Mouse (Mus musculus): ENCODE data around the gene Tsc22d1.

Tsc22d1 gene

DNA sequence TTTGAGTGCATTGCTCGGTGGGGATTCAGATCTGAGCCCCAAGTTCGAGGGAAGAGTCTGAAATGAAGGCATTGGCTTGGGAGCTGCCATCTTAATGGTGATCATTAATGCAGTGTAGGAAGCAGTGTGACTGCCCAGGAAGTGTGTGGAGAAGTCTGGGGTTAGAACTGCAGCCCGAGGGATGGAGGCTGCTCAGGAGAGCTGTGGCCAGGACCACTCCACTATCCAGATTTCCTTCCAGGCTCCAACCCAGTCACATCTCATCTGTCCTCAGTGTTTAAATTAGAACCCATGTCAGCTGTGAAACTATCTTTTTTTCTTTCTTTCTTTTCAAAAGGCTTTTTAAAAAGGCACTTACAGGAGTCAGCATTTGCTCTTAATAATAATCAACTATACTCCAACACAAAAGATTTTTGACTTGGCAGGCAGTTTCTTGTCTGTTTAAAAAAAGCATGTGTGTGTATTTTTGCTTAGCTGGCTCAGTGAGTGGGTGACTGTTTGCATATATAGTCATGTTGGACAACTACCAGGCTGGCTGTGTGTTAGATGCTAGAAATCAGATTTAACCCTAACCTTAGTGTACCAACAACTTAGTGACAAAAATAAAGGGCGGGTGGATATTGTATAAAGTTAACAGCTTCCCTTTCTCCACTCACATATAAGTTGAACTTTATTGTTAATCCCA is 48.8 kb downstream of the Tsc22d1 start:
- H3K27me3 ChIP-seq (ENCODE audit: control insufficient read depth, insufficient read depth, low read length, poor library complexity, severe bottlenecking): no peaks in the 10 kb centered on the region
- H3K36me3 ChIP-seq (ENCODE audit: control insufficient read depth, insufficient read depth, low read length, poor library complexity, severe bottlenecking): no peaks in the 10 kb centered on the region
- no peak for DNase-seq (ENCODE audit: low read depth, low spot score)

DNA sequence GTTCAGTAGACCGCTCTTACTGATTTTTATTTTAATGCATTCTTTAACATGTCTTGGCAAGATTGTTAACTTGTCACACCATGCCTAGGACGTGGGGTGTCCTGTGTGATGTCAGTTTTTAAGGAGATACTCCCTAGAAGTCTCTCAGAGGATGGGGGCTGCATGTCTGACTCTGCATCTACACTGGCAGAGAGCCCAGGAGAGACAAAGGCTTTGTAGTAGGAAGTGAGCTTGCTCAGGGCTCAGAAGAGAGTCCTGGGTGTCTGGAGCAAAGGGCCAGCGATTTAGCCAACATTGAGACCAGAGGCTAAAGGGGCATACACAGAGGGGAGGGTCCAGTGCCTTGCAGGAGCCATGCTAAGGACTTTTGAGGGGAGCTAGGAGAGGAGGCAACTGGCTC is 50.2 kb downstream of the Tsc22d1 start:
- Histone ChIP-seq H3K36me3 (ENCODE audit: control insufficient read depth, insufficient read depth, low read length, poor library complexity, severe bottlenecking) (no peaks in the 10 kb centered on the region), H3K27me3 (ENCODE audit: control insufficient read depth, insufficient read depth, low read length, poor library complexity, severe bottlenecking) (no peaks in the 10 kb centered on the region)
- DNase-seq (ENCODE audit: low read depth, low spot score): no peak

DNA sequence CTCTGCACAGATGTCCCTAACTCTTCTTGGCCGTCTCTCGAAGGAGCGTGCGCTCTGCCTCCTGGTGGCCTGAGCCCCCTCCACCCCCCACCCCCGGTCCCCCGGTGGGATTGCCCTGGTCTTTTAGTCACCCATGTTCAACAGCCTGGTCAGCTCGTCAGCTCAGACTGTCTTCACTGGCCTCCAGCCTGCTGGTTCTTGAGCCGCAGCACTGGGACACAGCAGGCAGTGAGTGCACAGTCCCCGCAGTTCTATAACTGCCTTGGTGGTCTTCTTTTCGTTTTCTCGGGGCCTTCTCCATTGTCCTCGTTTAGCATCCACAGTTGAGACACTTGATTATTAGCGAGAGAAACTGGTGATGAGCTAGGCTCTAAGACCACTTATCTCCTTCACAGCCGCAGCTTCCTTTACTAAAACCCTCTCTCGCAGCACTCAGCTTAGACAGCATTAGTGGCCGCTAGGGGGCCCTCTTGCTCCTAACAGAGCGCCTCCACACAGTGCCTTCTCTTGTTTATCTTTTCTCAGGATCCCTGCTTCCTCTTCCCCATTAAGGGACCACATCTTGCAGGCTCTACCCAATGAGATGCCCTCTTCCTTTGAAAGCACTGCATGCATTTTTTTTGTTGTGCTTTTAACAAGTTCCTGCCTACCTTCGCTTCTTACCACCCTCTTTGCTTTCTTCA is 52.0 kb downstream of the Tsc22d1 start:
- H3K27me3 ChIP-seq (ENCODE audit: control insufficient read depth, insufficient read depth, low read length, poor library complexity, severe bottlenecking): no peaks in the 10 kb centered on the region
- no peaks in the 10 kb centered on the region for H3K36me3 ChIP-seq (ENCODE audit: control insufficient read depth, insufficient read depth, low read length, poor library complexity, severe bottlenecking)
- DNase-seq (ENCODE audit: low read depth, low spot score): peak; percentile 65

DNA sequence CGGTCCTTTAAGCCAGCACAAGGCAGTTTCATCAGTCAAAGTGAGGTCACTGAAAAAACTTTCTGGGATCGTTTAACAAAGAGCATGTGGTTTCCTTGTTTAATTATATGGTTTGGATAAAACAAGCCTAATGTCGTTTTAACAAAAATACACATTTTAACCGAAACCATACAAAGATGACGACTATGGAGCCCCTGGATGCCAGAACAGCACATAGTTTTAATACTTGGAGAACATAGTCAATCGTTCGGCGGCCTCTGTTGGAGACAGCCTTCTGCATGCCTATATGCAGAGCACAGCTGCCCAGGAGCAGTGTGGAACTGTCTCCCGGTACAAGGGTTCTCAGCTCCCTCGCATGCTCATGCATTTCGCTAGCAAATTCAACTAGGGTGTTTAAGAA is 53.2 kb downstream of the Tsc22d1 start:
- no peaks in the 10 kb centered on the region for H3K36me3 ChIP-seq (ENCODE audit: control insufficient read depth, insufficient read depth, low read length, poor library complexity, severe bottlenecking)
- H3K27me3 ChIP-seq (ENCODE audit: control insufficient read depth, insufficient read depth, low read length, poor library complexity, severe bottlenecking): no peaks in the 10 kb centered on the region
- DNase-seq (ENCODE audit: low read depth, low spot score): no peak

DNA sequence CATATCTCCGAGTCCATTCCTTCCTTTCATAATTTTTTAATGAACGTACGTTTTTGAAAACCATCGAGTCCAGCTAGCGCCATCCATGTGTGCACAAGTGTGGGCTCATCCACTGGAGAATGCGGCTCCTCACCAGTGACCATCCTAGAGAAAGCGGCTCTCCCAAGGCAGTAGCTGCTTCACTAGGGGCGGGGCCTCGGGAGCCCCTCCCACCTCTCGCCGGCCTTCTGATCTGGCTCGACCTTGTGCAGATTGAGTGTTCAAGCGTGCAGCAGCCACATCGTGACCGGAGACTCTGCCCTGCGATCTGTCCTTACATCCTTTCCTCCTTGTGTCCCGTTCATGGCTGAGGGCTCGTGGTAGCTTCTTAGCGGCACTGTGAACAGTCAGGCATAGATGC is 56.5 kb downstream of the Tsc22d1 start:
- H3K27me3 ChIP-seq (ENCODE audit: control insufficient read depth, insufficient read depth, low read length, poor library complexity, severe bottlenecking): no peaks in the 10 kb centered on the region
- H3K36me3 ChIP-seq (ENCODE audit: control insufficient read depth, insufficient read depth, low read length, poor library complexity, severe bottlenecking): no peaks in the 10 kb centered on the region
- DNase-seq (ENCODE audit: low read depth, low spot score): no peak

DNA sequence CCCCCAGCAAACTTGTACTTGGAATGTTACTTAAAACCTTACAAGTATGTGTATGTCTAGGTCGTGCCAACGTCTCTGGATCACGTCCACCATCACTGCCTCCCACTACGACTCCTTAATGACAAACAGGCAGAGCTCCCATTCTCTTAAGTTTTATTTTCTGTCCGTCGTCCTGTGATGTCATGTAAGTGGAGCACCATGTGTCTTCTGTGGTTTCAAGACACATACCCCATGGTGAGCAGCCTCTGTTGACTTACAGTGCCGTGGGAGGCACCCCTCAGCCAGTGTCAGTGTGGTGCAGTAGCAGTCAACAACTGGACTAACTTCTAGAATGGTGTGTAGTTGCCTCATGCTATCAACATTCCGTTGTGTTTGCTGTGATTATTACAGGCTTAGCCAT is 57.7 kb downstream of the Tsc22d1 start:
- no peak for DNase-seq (ENCODE audit: low read depth, low spot score)
- no peaks in the 10 kb centered on the region for H3K27me3 ChIP-seq (ENCODE audit: control insufficient read depth, insufficient read depth, low read length, poor library complexity, severe bottlenecking)
- no peaks in the 10 kb centered on the region for H3K36me3 ChIP-seq (ENCODE audit: control insufficient read depth, insufficient read depth, low read length, poor library complexity, severe bottlenecking)

DNA sequence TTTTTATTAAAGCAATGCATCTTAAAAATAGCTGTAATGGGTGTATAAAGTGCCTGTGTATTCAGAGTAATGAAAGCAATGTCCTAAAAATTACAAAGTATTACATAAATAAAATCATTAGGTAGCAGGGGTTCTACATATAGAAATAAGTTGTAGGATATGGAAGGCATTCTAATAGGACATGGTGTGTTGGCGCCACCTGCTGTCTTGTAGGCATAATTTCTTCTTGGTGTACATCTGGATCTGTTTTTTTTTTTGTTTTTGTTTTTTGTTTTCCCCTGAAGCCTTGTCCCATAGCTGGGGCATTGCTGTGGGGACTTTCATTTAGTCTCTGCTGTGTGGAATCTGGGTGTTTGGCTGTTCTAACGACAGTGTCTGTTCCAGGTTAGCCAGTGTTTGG is 58.6 kb downstream of the Tsc22d1 start:
- DNase-seq (ENCODE audit: low read depth, low spot score): peak; percentile 73
- H3K36me3 ChIP-seq (ENCODE audit: control insufficient read depth, insufficient read depth, low read length, poor library complexity, severe bottlenecking): no peaks in the 10 kb centered on the region
- H3K27me3 ChIP-seq (ENCODE audit: control insufficient read depth, insufficient read depth, low read length, poor library complexity, severe bottlenecking): no peaks in the 10 kb centered on the region

DNA sequence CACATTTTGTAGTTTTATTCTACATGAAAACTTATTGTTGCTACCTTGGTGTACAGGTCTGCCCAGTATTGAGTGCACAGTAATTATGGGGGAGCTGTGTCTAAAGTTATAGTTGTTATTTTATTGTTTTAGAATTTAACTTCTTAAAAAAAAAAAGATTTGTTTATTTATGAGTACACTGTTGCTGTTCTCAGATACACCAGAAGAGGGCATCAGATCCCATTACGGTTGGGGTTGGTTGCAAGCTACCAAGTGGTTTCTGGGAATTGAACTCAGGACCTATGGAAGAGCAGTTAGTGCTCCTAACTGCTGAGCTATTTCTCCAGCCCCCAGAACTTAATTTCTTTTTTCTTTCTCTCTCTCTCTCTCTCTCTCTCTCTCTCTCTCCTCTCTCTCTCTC is 59.4 kb downstream of the Tsc22d1 start:
- Histone ChIP-seq H3K36me3 (ENCODE audit: control insufficient read depth, insufficient read depth, low read length, poor library complexity, severe bottlenecking) (no peaks in the 10 kb centered on the region), H3K27me3 (ENCODE audit: control insufficient read depth, insufficient read depth, low read length, poor library complexity, severe bottlenecking) (no peaks in the 10 kb centered on the region)
- DNase-seq (ENCODE audit: low read depth, low spot score): peak; percentile 53

DNA sequence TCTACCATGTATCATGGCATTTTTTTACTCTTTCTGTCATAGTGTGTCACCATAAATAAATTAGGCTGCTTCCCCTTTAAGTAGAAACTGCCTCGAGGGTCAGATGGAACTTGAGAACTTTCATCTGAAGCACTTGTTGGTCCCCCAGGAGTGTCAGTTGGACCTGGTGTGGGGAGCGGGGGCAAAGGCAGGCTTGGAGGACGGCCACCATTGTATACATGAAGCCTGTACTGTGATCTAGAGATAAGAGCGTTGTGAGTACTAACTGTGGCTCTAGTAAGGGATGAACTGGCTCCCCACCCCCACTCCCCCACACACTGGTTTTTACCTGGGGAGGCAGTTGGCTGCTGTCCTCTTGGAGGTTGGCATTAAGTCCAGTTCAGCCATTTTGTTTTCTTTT is 62.0 kb downstream of the Tsc22d1 start:
- DNase-seq (ENCODE audit: low read depth, low spot score): no peak
- Histone ChIP-seq H3K36me3 (ENCODE audit: control insufficient read depth, insufficient read depth, low read length, poor library complexity, severe bottlenecking) (no peaks in the 10 kb centered on the region), H3K27me3 (ENCODE audit: control insufficient read depth, insufficient read depth, low read length, poor library complexity, severe bottlenecking) (no peaks in the 10 kb centered on the region)

DNA sequence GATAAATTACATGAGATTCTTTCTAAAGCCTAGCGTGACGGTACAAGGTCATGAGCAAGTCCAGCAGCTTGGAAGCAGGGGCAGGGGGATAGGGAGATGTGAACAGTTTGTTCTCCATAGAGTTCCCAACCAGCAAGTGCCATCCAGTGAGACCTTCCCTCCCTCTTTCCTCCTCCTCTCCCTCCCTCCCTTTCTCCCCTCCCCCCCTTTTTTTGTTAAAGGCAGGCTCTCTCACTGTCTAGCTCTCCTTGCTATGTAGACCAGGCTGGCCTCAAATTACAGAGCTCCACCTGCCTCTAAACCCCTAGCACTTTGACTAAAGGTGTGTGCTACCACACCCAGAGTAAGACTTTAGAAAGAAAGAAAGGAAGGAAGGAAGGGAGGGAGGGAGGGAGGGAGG is 63.3 kb downstream of the Tsc22d1 start:
- no peaks in the 10 kb centered on the region for H3K27me3 ChIP-seq (ENCODE audit: control insufficient read depth, insufficient read depth, low read length, poor library complexity, severe bottlenecking)
- no peaks in the 10 kb centered on the region for H3K36me3 ChIP-seq (ENCODE audit: control insufficient read depth, insufficient read depth, low read length, poor library complexity, severe bottlenecking)
- no peak for DNase-seq (ENCODE audit: low read depth, low spot score)

DNA sequence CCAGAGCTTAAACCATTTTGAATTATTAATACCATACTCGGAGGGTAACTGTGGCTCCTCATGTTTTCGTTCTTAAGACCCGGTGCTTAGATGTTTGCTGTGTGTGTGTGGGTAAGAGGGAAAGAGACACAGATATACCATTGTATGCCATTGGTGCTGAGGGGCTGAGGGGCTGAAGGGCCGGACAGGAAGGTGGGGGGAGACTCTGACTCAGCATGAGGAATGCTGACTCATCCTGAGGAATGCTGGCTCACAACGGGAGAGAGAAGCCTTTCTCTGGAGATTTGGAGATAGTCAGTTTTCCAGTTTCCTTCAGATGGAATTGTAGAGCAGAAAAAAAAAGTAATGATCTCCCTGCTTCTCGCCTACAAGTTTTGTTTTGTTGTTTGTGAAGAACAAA is 63.9 kb downstream of the Tsc22d1 start:
- no peaks in the 10 kb centered on the region for H3K36me3 ChIP-seq (ENCODE audit: control insufficient read depth, insufficient read depth, low read length, poor library complexity, severe bottlenecking)
- no peak for DNase-seq (ENCODE audit: low read depth, low spot score)

DNA sequence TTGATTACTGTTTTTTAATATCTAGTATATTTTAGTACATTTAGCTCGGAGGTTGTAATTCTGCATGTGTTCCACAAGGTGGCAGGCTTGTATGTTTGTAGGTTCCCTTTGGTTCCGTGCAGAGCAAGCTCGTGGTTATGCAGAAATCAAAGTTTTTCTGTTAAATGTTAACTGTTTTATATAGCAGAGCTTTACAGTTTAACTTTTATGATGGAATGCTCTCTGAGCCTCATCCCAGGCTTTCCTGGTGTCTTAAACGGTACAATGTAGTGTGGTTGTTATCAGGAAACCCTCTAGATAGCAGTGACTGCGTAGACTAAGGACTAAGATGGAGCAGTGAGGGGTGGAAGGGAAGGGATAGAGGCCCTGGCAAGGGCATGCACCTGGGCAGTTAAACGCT is 65.1 kb downstream of the Tsc22d1 start:
- H3K36me3 ChIP-seq (ENCODE audit: control insufficient read depth, insufficient read depth, low read length, poor library complexity, severe bottlenecking): no peaks in the 10 kb centered on the region
- DNase-seq (ENCODE audit: low read depth, low spot score): peak; percentile 66
- H3K27me3 ChIP-seq (ENCODE audit: control insufficient read depth, insufficient read depth, low read length, poor library complexity, severe bottlenecking): no peaks in the 10 kb centered on the region

More for the DNA sequence above, 63.9 kb downstream of the Tsc22d1 start:
- H3K27me3 ChIP-seq (ENCODE audit: control insufficient read depth, insufficient read depth, low read length, poor library complexity, severe bottlenecking): no peaks in the 10 kb centered on the region

DNA sequence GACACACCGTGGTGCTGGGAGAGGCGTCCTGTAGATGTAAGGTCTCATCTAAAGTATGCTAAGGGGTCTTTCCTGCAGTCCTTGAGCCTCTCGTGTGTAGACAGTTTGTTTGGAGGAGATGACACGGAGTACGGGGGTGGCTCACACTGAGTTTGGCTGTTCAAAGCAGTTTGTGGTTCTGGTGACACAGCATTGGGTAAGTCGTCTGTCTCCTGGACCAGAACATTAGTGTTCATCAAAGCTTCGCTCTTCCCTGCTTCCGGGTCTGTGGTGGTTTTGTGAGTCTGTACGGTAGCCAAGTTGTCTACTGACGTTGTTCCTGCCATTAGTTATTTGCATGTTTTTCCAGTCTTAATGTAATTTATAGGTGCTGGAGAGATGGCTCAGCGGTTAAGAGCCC is 65.7 kb downstream of the Tsc22d1 start:
- Histone ChIP-seq H3K36me3 (ENCODE audit: control insufficient read depth, insufficient read depth, low read length, poor library complexity, severe bottlenecking) (no peaks in the 10 kb centered on the region), H3K27me3 (ENCODE audit: control insufficient read depth, insufficient read depth, low read length, poor library complexity, severe bottlenecking) (no peaks in the 10 kb centered on the region)
- DNase-seq (ENCODE audit: low read depth, low spot score): no peak

DNA sequence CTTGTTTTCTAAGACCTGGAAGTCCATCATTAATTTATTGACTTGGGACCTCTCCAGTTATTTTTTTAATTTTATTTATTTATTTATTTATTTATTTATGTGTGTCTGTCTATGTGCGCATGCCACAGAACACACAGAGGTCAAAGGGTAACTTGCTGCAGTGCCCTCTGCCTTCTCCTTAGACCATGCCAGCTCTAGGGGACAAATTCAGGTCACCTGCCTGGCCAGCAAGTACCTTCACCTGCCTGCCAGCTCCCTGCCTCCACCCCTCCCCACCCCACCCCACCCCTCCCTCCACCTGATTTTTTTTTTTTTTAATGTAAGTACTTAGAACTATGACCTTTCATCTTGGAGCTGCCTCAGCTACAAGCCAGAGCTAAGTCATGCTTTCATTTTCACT is 68.9 kb downstream of the Tsc22d1 start:
- H3K27me3 ChIP-seq (ENCODE audit: control insufficient read depth, insufficient read depth, low read length, poor library complexity, severe bottlenecking): no peaks in the 10 kb centered on the region
- no peaks in the 10 kb centered on the region for H3K36me3 ChIP-seq (ENCODE audit: control insufficient read depth, insufficient read depth, low read length, poor library complexity, severe bottlenecking)
- no peak for DNase-seq (ENCODE audit: low read depth, low spot score)

DNA sequence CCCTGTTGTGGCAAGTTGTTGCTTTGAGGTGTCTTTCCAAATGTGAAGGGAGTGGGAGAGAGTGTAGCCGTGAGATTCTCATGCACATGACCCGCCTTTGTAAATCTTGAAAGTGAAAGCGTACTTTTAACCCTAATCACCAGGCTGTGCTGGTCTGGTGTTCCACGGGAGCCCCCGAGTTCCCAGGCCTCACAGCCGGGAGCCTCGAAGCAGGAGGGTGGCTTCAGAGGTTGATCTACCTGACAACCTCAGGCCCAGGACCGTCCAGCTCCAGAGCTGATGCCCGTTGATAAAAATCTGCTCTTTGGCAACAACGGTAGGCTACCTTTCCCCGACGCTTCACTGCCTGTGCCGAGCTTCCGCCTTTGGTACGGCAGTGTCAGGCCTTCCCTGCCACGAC is 72.8 kb downstream of the Tsc22d1 start:
- no peak for DNase-seq (ENCODE audit: low read depth, low spot score)
- no peaks in the 10 kb centered on the region for H3K36me3 ChIP-seq (ENCODE audit: control insufficient read depth, insufficient read depth, low read length, poor library complexity, severe bottlenecking)
- no peaks in the 10 kb centered on the region for H3K27me3 ChIP-seq (ENCODE audit: control insufficient read depth, insufficient read depth, low read length, poor library complexity, severe bottlenecking)
